Mouse (Mus musculus): Measurements from ENCODE around the gene Amotl1. TPM values are rescaled to one million over a fixed set of nuclear protein-coding genes. Genes with fewer than 3 reads are reported as not detected.

Gene Amotl1
- polyA plus RNA-seq, 1 experiment from 2014 or later: 2.4 TPM

DNA sequence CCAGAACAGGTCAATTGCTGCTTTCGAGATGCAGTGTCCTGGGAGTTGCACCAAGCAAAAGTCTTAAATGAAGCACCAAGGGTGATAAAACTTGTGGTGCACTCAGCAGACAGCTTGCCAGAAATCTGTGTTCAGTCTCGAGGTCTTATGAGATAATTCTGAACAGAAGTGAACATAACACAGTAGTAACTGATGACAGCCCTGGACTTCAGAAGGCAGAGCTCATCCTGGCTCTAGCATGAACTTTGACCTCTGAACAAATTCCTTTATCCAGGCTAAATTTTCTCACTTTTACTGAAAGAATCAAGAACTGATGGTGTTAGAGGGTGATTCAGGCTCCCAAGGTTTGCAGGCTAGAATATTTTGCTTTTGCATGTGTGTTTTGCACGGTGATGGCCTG, 1.2 kb upstream of the Amotl1 start:
- WGBS (ENCODE audit: insufficient replicate concordance): 48% methylated on average over 3 of the region's 3 CpGs
- H3K9me3 ChIP-seq (replicated peaks; ENCODE audit: control insufficient read depth, low read length): no peaks in the 10 kb centered on the region
- H3K27ac ChIP-seq (ENCODE audit: low read length): no peak overlapping the region
- no peak overlapping the region for H3K4me3 ChIP-seq (ENCODE audit: low read depth, low read length)
- no peaks in the 10 kb centered on the region for H3K4me1 ChIP-seq (ENCODE audit: control insufficient read depth, low read depth, low read length)
- H3K27me3 ChIP-seq (ENCODE audit: control insufficient read depth, insufficient read depth, low read depth, low read length): no peaks in the 10 kb centered on the region
- no peak overlapping the region for H3K4me2 ChIP-seq (ENCODE audit: low read depth, low read length)
- H3K9ac ChIP-seq (ENCODE audit: low read depth, low read length): no peak overlapping the region
- no peaks in the 10 kb centered on the region for H3K36me3 ChIP-seq (ENCODE audit: control insufficient read depth, insufficient read depth)
- ATAC-seq (ENCODE audit: low read depth): no peak

DNA sequence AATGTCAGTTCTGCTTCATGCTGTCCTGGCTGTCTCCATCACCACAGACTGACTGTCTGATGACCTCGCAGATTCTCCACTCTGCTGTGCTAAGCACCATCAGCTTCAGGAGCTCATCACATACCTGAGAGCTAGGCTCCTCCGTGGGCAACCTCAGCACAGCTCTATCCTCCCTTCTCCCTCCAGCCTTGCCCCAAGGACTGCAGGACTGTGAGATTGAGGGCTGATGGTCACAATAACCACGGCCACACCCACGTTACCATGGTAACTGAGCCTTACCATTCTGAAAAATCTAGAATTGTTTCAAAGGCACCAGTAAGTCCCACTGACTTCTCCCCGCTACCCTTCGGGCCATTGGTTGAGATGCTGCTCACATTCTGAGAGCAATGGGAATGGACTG, 1.5 kb downstream of the Amotl1 start:
- no peak overlapping the region for H3K27ac ChIP-seq (ENCODE audit: low read length)
- 52% methylated on average over 6 of the region's 6 CpGs for WGBS (ENCODE audit: insufficient replicate concordance)

DNA sequence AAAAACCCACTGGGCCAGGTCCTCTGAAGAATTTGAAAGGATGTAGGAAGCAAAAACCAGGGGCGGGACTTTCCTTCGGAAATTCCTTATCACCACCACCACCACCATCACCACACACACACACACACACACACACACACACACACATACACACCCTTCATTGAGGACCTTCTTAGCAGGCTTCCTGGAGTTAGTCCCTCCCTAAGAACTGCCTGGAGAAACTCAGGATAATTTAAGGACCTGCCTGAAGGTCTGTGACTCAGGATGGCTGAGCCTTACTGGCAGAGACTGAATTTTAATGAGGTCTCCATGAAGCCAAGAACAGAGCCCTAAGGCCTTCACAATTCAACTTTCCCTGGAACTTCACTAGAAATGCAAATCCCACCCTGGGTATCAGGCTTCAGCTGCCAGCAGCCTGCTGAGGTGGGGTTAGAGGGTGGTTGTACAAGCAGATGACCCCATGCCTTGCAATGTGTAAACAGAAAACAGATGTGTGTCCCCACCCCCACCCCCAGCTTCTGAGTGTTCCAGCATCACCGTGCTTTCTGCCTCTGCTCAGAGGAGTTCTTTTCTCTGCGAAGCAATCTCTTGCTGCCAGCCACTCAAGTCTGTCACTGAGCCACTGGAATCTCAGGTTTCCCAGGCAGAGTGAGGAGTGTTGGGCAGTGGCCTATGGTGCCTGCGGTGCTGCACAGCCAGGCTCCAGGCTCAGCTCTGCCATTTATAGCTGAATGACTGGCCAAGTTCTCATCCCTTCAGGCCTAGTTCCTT, 2.4 kb downstream of the Amotl1 start:
- H3K9me3 ChIP-seq (replicated peaks; ENCODE audit: control insufficient read depth, low read length): no peaks in the 10 kb centered on the region
- ATAC-seq (ENCODE audit: low read depth): no peak
- no peaks in the 10 kb centered on the region for H3K27me3 ChIP-seq (ENCODE audit: control insufficient read depth, insufficient read depth, low read depth, low read length)
- H3K36me3 ChIP-seq (ENCODE audit: control insufficient read depth, insufficient read depth): no peaks in the 10 kb centered on the region
- WGBS (ENCODE audit: insufficient replicate concordance): 22% methylated on average over 5 of the region's 5 CpGs
- no peaks in the 10 kb centered on the region for H3K4me1 ChIP-seq (ENCODE audit: control insufficient read depth, low read depth, low read length)
- peak overlapping the region; percentile 23; the same call in 1 of the 2 replicates for H3K27ac ChIP-seq (ENCODE audit: low read length)
- H3K9ac ChIP-seq (ENCODE audit: low read depth, low read length): no peak overlapping the region
- H3K4me2 ChIP-seq (ENCODE audit: low read depth, low read length): no peak overlapping the region
- H3K4me3 ChIP-seq (ENCODE audit: low read depth, low read length): no peak overlapping the region

More for the DNA sequence above, 1.5 kb downstream of the Amotl1 start:
- Histone ChIP-seq H3K9ac (ENCODE audit: low read depth, low read length) (no peak overlapping the region), H3K4me1 (ENCODE audit: control insufficient read depth, low read depth, low read length) (no peaks in the 10 kb centered on the region), H3K9me3 (replicated peaks; ENCODE audit: control insufficient read depth, low read length) (no peaks in the 10 kb centered on the region), H3K36me3 (ENCODE audit: control insufficient read depth, insufficient read depth) (no peaks in the 10 kb centered on the region), H3K27me3 (ENCODE audit: control insufficient read depth, insufficient read depth, low read depth, low read length) (no peaks in the 10 kb centered on the region), H3K4me3 (ENCODE audit: low read depth, low read length) (no peak overlapping the region), H3K4me2 (ENCODE audit: low read depth, low read length) (no peak overlapping the region)
- ATAC-seq (ENCODE audit: low read depth): no peak

DNA sequence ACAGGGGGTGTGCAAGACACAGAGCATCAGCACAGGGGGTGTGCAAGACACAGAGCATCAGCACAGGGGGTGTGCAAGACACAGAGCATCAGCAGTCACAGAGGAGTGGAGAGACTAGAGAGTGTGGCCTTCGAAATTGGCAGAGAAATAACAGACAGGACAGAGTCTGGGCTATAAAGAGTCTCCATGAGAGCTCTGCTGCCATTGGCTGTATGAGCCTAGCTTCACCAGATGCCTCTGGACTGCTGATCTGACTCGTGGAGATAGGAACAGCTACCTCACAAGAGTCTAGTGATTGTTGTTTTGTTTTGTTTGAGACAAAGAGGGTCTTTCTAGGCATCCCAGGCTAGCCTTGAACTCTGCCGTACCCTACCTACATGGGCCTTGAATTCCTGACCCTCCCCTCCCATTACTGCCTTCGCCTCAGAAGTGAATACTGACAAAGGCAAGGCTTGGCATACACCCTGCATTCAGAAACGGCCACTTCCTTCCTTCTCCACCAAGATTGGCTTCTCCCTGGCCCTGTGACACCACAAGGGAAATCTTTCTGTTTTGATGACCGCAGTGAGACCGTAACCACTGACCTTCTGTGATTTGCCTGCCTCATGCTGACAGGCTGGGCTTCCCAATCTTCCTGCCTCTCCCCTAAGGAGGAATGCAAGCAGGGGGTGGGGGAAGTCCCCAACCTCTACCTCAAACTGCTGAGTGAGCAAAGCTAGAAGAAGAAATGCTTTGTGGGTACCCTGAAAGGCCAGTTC, 3.4 kb downstream of the Amotl1 start:
- WGBS (ENCODE audit: insufficient replicate concordance): 15% methylated on average over 7 of the region's 7 CpGs
- ATAC-seq (ENCODE audit: low read depth): peak; percentile 72; the same call in 1 of the 2 replicates
- Histone ChIP-seq H3K9ac (ENCODE audit: low read depth, low read length) (no peak overlapping the region), H3K27me3 (ENCODE audit: control insufficient read depth, insufficient read depth, low read depth, low read length) (no peaks in the 10 kb centered on the region), H3K27ac (ENCODE audit: low read length) (no peak overlapping the region), H3K4me2 (ENCODE audit: low read depth, low read length) (no peak overlapping the region), H3K9me3 (replicated peaks; ENCODE audit: control insufficient read depth, low read length) (no peaks in the 10 kb centered on the region), H3K36me3 (ENCODE audit: control insufficient read depth, insufficient read depth) (no peaks in the 10 kb centered on the region), H3K4me1 (ENCODE audit: control insufficient read depth, low read depth, low read length) (no peaks in the 10 kb centered on the region), H3K4me3 (ENCODE audit: low read depth, low read length) (no peak overlapping the region)

DNA sequence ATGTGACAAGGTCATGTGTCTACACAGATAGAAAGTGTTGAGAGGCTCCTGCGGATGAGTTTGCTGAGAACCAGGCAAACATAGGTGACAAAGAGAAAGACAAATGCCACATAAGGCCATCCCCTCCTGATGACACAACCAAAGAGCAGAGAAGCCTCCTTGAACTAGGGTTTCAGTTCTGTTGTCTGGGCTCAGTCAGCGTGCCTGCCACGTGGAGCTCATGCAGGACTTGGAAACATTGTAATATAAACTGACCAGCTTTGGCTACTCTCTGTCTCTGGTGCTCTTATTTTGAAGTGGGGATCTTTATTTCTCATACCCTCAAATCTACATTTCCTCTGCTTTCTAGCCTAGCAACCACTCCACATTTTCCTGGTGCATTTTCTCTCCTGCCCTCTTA, 8.6 kb downstream of the Amotl1 start:
- no peak overlapping the region for H3K9ac ChIP-seq (ENCODE audit: low read depth, low read length)
- H3K36me3 ChIP-seq (ENCODE audit: control insufficient read depth, insufficient read depth): no peaks in the 10 kb centered on the region
- H3K27ac ChIP-seq (ENCODE audit: low read length): no peak overlapping the region
- no peaks in the 10 kb centered on the region for H3K4me1 ChIP-seq (ENCODE audit: control insufficient read depth, low read depth, low read length)
- WGBS (ENCODE audit: insufficient replicate concordance): 50% methylated on average over 3 of the region's 3 CpGs
- no peak overlapping the region for H3K4me3 ChIP-seq (ENCODE audit: low read depth, low read length)
- H3K9me3 ChIP-seq (replicated peaks; ENCODE audit: control insufficient read depth, low read length): no peaks in the 10 kb centered on the region
- no peak for ATAC-seq (ENCODE audit: low read depth)
- no peak overlapping the region for H3K4me2 ChIP-seq (ENCODE audit: low read depth, low read length)
- H3K27me3 ChIP-seq (ENCODE audit: control insufficient read depth, insufficient read depth, low read depth, low read length): no peaks in the 10 kb centered on the region

DNA sequence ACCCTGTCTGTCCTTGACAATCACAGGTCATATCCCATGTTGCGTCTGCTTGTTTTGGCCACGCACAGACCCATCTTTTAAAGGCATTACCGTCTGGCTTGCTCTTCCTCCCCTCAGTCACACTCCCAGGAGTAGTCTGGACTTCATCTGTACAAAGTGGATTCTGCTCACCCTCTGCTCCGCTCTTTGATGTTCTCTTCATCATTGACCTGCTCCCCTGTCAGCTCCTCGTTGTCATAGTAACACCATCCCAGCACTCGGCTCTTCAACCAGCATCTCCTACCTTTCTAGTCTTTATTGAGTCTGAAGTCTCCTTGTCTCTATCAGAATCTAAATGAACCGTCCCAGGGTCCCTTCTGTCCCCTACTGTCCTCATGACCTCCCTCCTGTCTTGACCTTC, 9.3 kb downstream of the Amotl1 start:
- Histone ChIP-seq H3K4me3 (ENCODE audit: low read depth, low read length) (no peak overlapping the region), H3K9ac (ENCODE audit: low read depth, low read length) (no peak overlapping the region), H3K4me1 (ENCODE audit: control insufficient read depth, low read depth, low read length) (no peaks in the 10 kb centered on the region), H3K4me2 (ENCODE audit: low read depth, low read length) (no peak overlapping the region), H3K36me3 (ENCODE audit: control insufficient read depth, insufficient read depth) (no peaks in the 10 kb centered on the region), H3K27me3 (ENCODE audit: control insufficient read depth, insufficient read depth, low read depth, low read length) (no peaks in the 10 kb centered on the region), H3K9me3 (replicated peaks; ENCODE audit: control insufficient read depth, low read length) (no peaks in the 10 kb centered on the region), H3K27ac (ENCODE audit: low read length) (no peak overlapping the region)
- 66% methylated on average over 7 of the region's 7 CpGs for WGBS (ENCODE audit: insufficient replicate concordance)
- ATAC-seq (ENCODE audit: low read depth): no peak

DNA sequence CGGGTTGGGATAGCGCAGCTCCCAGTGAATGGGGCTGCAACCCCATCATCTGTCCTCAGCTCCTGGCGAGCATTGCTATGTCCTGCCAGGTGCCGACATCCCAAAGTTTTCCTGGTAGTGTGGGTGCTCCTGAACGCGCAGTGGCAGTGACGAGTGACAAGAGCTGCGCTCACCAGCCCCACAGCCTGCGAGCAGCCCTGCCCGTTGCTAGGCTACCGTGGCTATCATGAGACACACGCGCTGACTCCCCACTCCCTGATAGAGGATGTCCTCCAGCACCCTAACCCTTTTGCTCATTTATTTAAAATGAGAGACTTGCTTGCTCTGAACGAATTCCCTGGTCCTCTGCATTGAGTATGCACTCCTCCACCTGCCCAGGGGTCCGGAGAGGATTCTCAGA, 10.7 kb downstream of the Amotl1 start:
- no peaks in the 10 kb centered on the region for H3K9me3 ChIP-seq (replicated peaks; ENCODE audit: control insufficient read depth, low read length)
- H3K27ac ChIP-seq (ENCODE audit: low read length): no peak overlapping the region
- H3K4me1 ChIP-seq (ENCODE audit: control insufficient read depth, low read depth, low read length): no peaks in the 10 kb centered on the region
- no peak for ATAC-seq (ENCODE audit: low read depth)
- WGBS (ENCODE audit: insufficient replicate concordance): 18% methylated on average over 15 of the region's 15 CpGs
- no peaks in the 10 kb centered on the region for H3K27me3 ChIP-seq (ENCODE audit: control insufficient read depth, insufficient read depth, low read depth, low read length)
- no peak overlapping the region for H3K4me3 ChIP-seq (ENCODE audit: low read depth, low read length)
- H3K36me3 ChIP-seq (ENCODE audit: control insufficient read depth, insufficient read depth): no peaks in the 10 kb centered on the region
- no peak overlapping the region for H3K4me2 ChIP-seq (ENCODE audit: low read depth, low read length)
- no peak overlapping the region for H3K9ac ChIP-seq (ENCODE audit: low read depth, low read length)

DNA sequence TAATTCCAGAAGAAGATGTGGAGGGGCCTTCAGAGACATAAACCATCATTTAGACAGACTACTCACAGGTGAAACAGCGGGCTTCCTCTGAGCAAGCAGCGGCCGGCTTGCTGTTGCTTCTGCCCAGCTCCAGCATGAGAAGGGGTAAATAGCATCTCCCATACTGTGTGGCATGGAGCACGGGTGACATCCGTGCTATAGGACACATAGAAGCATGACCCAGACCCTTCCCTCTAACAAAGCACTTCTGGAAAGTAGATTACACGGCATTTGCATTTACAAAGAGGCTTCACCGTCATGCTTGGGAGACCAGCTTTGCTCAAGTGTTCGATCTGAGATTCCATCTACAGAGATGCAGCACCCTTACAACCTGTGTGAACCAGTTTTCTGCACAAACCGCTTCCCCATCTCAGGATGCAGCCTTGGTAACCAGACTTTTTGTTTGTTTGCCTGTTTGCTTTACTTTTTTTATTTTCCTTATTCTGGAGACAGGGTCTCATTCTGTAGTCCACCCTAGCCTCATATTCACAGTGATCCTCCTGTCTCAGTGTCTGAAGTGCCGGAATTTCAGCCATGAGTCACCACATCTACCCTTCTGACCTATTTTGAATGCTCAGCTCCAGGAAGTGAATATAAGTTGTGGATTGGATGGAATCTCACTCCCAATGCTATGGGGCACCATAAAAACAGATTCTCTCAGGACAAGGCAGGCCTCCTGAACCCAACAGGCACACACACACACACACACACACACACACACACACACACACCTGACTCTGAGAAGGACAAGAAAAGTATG, 12.3 kb downstream of the Amotl1 start:
- H3K27me3 ChIP-seq (ENCODE audit: control insufficient read depth, insufficient read depth, low read depth, low read length): no peaks in the 10 kb centered on the region

More for the DNA sequence above, 12.3 kb downstream of the Amotl1 start:
- H3K9ac ChIP-seq (ENCODE audit: low read depth, low read length): no peak overlapping the region
- no peak for ATAC-seq (ENCODE audit: low read depth)
- H3K9me3 ChIP-seq (replicated peaks; ENCODE audit: control insufficient read depth, low read length): no peaks in the 10 kb centered on the region
- no peaks in the 10 kb centered on the region for H3K4me1 ChIP-seq (ENCODE audit: control insufficient read depth, low read depth, low read length)
- no peak overlapping the region for H3K4me3 ChIP-seq (ENCODE audit: low read depth, low read length)
- WGBS (ENCODE audit: insufficient replicate concordance): 55% methylated on average over 10 of the region's 10 CpGs
- no peaks in the 10 kb centered on the region for H3K36me3 ChIP-seq (ENCODE audit: control insufficient read depth, insufficient read depth)
- H3K4me2 ChIP-seq (ENCODE audit: low read depth, low read length): no peak overlapping the region
- H3K27ac ChIP-seq (ENCODE audit: low read length): no peak overlapping the region

All from liver, embryonic 16.5 days (tissue).